Mouse (Mus musculus): ENCODE results near the gene Nhsl2.

DNA sequence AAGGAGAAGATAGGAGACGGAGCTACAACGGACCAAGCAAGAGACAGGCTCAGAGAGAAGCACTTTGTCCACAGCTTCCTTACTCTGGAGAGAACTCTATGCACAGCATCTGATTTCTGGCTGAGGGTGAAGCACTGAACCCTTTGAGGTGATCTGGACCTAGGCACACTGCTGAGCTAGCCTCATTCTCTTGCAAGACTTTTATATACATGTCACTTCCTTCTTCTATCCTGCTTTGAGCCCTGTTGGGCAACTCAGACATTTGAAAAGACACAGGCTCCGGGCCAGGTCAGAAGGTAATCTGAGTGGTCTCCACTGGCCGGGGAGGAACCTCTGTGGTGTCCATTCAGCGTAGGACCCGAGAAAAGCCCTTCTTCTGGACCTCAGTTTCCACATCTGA is 201.4 kb downstream of the Nhsl2 start:
- TF ChIP-seq POLR2A (IDR thresholded peaks at IDR 0.05; ENCODE audit: low read depth, low read length) (no peak), CTCF (IDR thresholded peaks at IDR 0.05; ENCODE audit: extremely low read depth, insufficient read length, insufficient replicate concordance, low read depth, low read length) (no peak)

All from small intestine, adult 2 months (tissue).